Mouse (Mus musculus) right cerebral cortex, postnatal 10 days (tissue): ENCODE measurements around the gene Gnptg.

Experiments used
- DNase-seq, 2 experiments: peaks; one replicate each; pipeline ENCODE4 v3.0.0; 2021; ENCODE audit warnings: low spot score in 2 of 2

Gene Gnptg

DNA sequence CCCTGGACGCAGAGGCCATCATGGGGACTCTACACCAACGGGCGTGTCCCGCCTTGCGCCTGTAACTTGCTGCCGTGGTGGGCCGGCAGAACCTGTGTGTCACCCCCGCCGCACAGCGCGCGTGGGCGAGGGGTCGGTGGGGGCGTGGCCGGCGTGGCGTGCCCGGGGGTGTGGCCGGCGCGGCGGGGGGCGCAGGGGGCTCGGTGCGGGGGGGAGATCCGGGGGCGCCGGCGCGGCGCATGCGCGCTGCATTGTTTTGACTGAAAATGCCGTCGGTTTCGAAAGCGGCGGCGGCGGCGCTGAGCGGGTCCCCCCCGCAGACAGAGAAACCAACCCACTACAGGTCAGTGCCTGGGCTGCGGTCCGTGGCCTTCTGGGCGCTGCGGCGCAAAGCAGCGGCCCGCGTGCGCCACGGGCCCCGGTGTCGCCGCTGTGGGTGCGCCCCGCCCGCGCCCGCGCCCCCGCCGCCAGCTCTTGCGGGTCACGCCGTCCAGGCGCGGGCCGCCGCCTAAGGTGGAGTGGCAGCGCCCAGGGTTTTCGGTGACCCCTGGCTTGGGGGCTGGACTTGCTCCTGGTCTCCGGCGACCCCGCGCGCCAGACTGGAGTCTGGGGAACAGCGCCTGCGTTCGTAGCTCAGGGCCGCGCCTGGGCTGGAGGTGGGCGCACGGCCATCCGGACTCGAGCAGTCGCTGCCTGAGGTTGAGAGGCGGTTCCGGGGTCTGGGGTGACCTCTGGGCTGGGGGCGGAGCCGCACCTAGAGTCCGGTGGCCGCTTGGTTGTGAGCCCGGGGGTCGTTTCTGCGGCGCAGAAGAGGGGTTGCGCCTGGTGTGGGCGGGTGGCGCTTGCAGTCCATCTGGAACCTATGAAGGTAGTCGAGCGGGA, 51.5 kb downstream of the Gnptg start, which contains the start of gene Unkl:
TSS of gene Unkl (plus strand) at position 248 of the 882 bp plus-strand sequence.
- DNase-seq: peak; percentile 73 to 85

DNA sequence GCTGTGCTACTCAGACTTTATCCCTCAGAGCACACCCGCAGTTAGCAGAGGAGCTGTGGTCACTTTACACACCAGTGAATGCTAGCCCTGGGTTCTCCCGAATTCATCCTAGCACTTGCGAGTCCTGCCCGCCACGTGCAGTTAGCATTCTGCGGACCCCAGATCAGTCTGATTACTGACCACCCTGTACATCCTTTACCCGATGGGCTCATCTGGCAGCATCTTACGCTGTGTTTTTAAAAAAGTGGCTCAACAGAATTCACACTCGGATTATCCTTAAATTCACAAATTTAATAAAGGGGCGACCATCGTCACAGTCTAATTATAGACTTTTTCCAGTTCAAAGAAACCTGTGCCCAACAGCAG, 52.2 kb downstream of the Gnptg start:
- no peak for DNase-seq

DNA sequence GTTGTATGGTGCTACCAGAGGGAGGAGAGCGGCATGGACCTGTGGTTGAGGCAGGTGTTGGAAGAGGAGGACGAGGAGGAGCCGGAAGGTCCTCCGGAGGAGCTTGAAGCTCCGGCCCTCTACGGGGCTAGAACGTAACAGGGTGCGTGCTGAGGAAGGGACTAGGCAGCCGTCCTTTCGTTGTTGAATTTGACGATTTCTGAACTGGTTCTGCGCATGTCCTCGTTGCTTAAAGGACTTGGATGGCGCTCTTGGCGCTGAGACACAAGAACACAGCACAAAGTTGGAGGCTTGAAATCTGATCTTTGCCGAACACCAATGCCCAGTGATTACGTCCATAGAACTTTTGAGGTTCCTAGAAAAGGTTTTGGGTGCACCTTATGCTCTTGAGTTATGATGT, 55.0 kb downstream of the Gnptg start:
- DNase-seq: no peak

DNA sequence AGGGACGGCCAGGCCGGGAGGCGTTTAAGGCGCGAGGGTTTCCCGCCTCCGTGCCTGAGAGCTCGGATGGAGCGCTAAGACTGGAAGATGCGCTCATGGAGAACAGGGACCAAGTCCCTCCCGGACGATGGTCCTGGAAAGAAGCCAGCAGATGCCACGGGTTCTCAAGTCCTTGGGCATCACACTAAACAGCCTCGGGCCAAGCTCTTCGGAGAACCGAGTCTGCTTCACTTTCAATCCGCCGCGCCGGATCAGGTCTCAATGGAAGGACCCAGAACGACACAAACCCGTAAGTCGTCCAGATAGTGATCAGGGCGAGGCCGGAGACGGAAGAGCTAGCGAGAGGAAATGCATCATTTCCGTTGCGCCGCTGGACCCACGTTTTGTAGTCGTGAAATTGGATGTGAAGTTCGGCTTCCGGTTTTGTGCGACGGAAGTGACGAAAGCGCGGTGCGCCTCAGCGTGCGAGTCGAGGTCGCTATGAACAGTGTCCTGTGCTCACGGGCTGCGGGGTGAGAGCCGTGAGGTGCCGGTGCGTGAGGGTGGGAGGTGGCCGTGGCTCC, 55.7 kb downstream of the Gnptg start, which contains the start of gene BC003965:
TSS of gene BC003965 (plus strand) at position 426 of the 563 bp plus-strand sequence.
- peak; percentile 99 for DNase-seq
